Mouse (Mus musculus) frontal cortex, postnatal 25 days (tissue): ENCODE results near the gene Epb41l1.

Experiments used
- DNase-seq, 2 experiments: peaks; one replicate each; pipeline ENCODE4 v3.0.0; 2022; ENCODE audit warnings: low spot score in 2 of 2

Gene Epb41l1

DNA sequence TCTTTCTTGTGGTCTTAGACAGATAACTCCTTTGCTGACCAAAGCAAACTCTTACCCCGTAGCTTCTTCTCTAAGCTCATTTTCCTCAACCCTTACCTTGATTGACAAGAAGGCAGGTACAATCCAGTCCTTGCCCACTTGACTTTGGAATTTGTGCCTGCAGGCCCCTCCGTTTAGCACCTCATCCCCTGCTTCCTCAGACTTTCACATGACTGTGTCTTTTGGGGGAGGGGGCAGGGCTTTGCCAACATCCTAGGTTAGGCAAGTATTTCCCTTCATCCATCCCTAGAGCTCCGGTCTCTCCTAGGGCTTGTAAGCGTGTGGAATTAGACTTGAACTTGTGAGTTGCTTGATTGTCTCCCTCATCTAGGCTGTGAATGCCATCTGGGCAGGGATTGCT lies 3.0 kb downstream of the Epb41l1 start:
- no peak for DNase-seq

DNA sequence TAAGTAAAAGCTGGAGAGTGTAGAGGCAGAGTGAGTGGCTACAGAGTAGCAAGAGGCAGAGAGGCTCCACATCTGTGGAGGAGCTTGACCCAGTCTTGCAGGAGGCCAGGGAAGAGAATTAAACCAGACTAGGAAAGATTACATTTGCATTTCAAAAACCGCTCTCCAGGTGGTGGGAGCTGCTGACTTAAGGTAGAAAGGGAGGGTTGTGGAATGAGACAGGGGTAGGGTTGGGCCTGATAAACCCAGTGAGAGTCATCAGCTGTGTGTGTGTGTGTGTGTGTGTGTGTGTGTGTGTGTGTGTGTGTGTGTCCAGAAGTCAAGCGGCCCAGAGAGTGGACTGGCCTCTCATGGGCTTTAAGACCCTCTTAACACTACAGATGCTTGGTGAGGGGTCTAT lies 4.9 kb downstream of the Epb41l1 start:
- DNase-seq = no peak

DNA sequence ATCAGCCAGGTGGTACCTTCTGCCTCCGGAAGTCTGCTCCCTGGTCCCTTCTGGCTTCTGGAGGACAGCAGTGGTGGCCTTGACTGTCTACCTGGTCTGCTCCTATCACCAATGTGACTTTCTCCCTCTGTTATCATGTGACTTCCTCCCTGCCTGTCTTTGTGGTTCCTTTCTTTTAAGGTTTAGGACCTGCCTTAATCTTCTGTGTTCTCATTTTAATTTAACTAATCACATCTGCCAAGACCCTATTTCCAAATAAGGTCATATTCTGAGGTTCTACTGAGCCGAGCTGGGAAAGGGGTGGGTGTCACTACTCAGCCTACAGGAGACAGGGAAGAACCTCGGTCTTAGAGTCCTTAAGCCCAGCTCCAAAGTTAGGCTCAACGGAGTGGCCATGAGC lies 5.4 kb downstream of the Epb41l1 start:
- DNase-seq = no peak

DNA sequence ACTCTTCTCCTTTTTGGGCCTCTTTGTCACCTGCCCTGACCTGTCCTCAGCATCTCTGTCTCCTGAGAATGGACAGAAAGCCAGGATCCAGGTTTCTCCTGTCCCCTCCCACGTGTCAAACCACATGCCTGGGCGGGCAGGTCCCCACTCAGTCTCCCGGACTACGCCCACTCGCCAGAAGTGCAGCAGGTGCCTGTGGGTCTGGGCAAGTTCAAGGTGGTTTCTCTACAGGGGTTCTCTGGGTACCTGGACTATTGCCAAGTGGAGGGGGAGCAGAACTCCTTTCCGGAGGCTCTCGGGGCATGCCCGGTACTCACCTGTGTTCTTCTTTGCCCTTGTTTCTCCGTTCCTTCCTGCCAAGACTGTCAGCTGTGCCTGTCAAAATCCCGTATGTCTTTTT lies 9.1 kb downstream of the Epb41l1 start:
- DNase-seq = no peak

DNA sequence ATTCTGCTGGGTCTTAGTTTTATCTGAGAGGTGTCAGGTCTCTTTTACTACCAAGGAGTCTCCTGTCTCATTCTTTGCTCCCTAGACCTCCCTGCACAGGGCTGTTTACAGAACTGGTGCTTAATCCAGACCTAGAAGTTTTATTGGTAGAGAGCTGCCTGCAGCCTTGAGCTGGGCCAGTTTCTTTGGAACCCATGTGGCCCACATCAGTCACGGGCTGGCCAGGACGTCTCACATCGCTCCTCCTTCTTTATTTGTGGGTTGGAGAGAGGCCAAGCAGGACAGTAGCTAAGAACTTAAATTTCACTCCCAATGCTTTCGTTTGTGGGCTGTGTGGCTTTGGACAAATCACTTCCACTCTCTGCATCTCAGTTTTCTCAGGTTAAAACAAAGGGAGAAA lies 9.6 kb downstream of the Epb41l1 start:
- DNase-seq = no peak

DNA sequence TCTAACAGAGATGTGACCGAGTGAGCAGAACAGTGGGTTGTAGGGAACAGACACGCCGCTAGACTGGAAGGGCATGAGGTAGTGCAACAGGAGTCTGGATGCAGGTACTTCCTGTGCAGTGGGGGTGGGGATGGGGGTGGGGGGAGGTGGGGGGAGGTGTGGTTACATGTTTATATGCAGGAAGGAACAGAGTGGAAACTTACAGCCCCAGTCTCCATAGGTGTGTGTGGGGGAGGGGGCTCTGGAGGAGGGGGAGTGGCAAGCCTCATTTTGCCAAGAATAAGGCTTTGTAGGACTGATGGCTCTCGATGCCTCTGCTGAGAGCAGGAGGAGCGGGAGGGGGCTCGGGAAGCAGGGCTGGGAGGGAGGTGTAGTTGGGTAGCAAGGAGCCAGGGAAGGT lies 10.7 kb downstream of the Epb41l1 start:
- DNase-seq = no peak

DNA sequence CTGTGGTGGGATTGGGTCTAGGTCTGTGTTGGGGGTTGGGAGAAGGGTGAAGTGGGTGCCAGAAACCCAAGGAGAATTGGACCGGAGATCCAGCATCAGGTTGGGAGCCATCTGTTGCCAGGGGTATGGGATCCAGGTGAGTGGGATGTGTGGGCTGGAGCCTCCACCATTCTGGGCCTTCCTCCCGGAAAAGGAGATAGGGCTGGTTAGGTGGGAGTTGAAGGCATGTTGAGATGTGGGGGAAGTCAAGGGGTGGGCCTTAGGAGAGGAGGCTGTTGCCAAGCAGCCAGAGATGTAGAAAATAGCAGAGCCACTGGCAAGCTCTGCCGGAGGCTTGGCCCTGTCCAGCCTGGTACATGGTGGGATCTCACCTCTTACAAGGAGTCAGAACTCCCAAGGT lies 11.4 kb downstream of the Epb41l1 start:
- no peak for DNase-seq

DNA sequence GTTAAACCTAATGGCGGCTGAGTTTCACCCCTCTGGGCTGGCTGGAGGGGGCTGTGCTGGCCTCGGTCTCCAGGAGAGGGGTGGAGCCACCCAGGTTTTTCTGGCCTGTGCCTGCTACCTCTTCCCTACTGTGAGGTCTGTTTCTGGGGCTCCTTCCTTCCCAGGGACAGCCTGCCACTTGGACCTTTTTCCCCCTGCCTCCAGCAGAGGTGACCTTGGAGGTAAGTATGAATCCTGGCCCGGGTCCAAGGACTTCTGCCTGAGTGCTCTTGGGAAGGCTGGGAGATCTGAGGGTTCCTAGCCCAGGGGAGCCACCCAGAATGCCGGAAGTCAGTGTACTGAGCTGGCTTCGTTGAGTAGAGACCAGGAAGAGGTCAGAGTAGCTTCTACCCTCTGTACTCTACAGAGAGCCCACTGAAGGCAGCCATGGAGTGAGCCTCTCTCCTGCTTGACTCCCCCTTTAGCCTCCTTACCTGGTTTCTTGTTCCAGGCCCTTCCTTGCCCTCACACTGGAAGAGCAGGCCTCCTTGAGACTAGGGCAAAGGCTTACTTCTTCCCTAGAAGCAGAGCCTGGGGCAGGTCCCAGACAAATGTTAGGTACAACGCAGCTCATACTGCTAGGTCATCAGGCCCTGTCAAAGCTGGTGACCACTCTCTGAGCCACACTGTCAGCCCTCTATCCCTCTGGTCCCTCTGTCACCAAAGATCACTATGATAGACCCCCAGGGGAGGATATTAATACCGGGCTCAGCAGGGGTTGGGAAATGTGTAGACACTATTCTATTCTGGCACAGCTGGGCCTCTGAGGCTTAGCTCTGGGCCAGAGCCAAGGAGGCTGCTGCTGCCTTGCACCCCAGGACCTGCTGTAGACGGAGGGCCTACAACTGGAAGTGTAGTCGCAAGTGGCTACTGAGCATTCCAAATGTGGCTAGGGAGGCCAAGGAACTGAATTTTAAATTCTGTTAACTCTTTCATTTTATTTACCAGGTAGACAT lies 12.5 kb downstream of the Epb41l1 start:
- DNase-seq = no peak

DNA sequence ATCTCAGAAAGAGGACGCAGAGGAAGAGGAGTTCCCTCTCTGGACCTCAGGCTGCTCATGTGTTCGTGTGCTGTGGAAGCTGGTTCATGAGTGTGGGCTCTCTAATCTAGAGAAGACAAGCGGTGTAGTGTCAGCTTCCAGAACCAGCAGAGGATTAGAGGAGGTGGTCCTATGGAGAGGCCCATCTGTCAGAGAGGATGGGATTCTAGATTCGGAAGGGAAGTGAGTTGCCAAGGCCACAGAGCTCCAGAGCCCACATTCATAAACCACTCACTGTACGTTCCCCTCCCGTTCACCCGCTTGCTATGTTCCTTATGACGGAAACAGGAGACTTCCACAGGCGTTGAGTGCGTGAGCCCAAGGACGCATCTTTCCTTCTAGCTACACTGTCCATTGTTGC lies 16.9 kb downstream of the Epb41l1 start:
- DNase-seq = no peak

DNA sequence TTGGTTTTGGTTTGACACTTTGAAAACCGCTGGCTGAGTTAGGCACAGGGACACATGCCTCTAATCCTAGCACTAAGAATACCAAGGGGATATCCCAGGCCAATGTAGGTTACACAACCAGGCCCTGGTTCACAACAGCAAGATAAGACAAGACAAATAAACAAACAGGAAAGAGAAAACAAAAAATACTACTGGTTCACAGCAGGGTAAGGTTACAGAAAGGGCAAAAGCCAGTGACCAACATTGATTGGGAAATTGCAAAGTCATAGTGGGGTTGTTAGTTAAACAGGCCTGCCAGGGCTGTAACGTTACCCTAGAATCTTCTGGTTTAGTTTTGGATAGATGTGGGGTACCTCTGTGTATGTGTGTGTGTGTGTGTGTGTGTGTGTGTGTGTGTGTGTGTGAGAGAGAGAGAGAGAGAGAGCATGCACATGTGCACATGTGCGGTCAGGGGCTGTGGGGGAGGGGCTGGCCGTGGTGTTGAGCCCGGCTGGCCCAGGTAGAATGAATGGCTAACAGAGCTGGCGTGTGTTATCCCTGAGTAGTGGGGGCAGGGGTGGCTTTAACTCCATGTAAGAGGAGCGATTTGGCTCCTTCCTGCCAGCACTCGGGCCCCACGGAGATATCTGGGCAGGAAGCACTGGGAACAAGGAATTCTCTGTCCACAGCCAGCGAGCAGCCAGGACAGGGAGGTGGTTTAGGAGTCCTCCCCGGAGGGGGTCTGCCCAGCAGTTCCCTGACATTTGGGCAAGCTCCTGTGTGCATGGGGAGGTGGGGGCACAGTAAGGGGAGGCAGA lies 19.2 kb downstream of the Epb41l1 start:
- DNase-seq = no peak

DNA sequence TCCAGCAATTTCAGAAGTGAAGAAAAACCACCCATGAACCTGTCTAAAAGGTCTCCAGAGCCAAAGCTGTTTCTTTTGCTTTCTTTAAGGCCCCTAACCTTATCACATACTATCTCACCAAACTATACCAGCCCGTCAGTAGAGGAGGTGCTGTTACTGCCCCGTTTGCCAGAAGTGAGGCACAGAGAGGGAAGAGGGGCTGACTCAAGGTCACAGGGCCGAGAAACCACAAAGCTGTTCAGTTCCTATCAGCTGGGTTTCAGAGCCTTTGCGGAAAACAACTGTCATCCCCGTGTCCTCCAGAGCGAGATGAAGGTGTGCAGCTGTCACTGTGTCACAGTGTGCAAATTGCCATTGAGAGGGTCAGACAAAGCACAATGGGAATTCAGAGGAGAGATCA lies 21.2 kb downstream of the Epb41l1 start:
- DNase-seq = no peak

DNA sequence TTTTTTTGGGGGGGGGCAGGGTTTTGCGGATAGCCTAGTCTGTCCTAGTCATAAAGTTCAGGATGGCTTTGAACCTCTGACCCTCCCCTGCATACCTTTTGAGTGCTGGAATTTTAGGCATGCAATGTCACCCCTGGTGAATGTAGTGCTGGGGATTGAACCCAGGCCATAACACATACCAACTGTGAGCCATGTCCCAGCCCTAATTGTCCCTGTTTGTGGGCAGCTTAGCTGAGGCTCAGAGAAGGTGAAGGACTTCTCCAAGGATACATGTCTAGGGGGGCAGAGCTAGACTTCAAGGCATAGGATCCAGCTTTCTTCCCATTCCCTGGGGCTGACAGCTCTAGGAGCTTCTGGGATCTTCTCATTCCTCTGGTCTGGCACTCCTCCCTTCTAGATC lies 22.6 kb downstream of the Epb41l1 start:
- DNase-seq = no peak

DNA sequence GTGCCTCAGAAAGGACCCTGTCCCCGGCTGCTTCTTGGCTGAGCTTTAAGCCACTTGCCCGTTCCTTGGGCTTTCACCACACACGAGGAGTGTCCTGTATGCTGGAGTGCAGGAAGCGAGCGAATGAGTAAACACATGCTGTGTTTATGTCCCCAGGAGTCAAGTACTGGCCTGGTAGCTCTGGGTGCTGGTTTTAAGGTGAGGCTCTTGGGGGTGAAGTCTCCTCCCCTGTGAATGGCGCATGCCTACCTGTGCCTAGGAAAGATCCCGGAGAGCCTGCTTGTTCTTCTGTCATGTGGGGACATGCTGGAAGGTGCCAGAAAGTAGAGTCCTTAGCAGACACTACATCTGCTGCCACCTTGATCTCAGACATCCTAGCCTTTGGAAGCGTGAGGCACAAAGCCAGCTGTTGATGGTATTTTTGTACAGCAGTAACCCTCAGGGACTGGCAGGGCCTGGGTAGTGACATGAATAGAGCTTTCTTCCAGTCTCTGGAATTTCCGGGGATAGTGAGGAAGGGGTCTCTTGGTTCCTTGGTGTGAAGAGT lies 25.9 kb downstream of the Epb41l1 start:
- DNase-seq = no peak

DNA sequence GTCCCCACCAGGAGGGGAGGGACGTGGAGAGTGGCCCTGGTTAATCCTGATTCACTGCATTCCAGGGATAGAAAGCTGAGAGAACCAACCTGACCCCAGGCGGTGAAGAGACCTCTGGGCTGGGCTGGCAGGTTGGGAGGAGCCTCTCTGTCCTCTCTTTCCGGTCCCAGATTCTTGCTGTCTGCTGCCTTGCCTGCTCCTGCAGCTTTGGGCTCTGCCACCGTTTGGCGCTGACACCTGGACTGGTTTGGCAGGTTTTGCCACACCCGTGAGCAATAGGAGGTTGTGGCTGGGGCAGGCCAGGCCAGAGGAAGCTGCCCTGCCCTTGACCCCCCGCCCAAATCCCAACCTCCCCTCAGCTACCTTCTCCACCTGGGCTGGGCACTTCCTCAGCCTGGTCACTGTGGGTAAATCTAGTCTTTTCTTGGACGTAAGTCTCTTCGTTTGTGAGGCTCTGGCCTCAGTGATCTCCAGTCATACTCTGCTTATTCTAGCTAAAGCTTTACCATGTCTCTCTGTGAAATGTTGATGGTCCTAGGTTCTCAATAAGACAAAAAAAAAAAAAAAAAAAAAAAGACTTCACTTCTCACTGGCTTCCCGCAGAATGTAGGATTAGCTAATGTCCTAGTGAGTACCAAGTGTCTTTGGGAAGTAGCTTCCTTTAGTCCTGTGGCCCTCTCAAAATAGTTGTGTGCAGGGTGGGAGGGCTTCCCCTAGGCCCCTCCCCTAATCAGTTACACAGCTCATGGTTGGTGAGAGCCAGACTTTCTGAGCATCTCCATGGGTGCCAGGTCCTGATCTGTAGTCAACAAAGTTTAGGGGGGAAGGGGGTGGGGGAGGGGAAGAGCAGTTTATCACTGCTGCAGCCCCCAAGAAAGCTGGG lies 26.9 kb downstream of the Epb41l1 start:
- DNase-seq = no peak

DNA sequence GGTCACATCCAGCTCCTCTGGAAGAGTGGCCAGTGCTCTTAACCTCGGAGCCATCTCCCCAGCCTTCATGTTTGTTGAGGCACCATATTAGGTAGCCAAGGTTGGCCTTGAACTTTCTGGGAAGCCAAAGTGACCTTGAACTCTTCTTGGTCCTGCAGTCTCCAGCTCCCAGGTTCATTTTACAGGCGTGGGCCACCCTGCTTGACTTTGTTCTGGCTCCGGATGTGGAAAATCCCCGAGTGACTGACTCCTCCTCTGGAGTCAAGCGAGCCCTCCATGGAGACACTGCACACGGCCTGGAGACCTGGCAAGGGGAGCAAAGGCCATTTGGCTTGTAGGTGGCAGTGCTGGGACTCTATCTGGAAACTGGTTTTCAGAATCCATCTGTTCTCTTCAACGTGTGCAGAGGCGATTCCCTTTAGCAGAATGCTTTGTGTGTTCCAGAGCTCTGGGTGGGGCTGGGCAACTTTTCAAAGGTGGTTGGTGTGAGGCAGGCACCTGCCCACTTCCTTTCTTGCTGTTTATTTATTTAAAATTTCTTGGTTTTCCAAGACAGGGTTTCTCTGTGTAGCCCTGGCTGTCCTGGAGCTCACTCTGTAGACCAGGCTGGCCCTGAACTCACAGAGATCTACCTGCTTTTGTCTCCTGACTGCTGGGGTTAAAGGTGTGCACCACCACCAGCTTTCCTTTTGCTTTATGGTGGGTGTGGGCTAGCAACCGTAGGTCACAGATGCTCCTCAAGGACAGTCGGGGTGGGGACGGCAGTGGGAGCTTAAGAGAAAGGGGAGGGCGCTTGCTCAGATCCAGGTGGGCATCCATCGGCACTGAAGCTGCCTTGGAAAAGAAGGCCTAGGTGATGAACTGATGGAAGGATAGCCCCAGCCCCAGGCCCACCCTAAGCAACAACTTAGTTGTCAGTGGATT lies 30.8 kb downstream of the Epb41l1 start:
- no peak for DNase-seq

DNA sequence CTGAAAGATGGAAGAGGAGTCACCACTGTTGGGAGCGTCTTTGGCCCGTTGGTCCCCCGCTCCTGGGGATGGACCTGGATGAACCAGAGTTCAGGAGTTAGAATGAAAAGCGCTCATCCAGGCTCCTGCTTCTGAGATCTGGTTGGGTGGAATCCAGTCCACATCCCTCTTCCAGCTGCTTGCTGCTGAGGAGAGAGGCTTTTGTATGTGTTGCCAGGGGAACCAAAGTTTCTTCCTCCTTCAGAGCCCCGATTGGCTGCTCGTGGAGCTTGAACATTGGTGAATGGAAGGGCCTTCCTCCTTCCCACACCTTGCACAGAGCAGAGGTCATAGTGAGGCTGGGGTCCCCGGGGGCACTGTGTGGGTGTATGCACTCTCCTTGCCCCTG lies 31.4 kb downstream of the Epb41l1 start:
- DNase-seq = no peak

DNA sequence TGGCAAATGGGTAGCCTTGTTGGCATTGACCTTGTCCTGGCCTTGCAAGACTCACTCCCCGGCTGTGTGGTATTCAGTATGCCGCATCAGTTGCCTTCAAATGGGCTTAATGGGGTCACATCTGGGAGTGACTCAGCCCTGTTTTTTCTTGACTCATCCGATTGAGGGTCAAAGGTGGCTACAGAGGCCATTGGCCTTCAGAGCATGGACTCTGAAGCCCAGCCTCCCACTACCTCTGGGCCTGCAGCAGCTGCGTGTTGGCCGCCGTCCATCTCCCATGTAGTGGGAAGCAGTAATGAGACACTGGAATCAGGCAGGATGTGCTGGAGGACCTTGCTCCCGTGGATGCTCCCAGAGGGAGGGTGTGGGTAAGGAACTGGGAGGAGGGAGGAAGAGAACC lies 33.1 kb downstream of the Epb41l1 start:
- DNase-seq = no peak

DNA sequence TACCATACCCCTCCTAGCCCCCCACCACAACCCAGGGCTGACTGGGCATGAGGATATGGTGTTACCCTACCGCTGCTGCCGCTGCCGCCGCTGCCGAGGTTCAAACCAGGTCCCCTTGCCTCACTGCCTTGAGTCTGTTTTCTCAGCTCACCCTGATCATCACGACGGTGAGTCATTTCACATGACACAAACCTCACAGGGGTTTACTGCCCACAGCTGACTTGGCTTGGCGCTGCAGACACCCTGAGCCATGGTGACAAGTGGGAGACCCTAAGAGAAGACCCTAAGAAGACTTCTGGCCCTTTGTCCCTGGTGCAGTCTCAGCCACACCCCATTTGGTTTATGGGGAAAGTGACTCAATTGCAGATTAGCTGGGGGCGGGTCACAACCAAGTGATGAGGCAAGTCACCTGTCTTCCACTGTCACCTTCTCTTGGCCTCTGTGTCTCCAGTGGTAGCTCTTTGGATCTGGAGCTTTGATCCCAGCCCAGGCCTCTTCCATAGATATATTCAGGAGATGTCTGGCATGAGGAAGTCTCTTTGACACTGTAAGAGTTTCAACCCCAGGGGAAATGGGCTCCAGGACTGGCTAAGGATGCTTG lies 34.9 kb downstream of the Epb41l1 start:
- DNase-seq = no peak

DNA sequence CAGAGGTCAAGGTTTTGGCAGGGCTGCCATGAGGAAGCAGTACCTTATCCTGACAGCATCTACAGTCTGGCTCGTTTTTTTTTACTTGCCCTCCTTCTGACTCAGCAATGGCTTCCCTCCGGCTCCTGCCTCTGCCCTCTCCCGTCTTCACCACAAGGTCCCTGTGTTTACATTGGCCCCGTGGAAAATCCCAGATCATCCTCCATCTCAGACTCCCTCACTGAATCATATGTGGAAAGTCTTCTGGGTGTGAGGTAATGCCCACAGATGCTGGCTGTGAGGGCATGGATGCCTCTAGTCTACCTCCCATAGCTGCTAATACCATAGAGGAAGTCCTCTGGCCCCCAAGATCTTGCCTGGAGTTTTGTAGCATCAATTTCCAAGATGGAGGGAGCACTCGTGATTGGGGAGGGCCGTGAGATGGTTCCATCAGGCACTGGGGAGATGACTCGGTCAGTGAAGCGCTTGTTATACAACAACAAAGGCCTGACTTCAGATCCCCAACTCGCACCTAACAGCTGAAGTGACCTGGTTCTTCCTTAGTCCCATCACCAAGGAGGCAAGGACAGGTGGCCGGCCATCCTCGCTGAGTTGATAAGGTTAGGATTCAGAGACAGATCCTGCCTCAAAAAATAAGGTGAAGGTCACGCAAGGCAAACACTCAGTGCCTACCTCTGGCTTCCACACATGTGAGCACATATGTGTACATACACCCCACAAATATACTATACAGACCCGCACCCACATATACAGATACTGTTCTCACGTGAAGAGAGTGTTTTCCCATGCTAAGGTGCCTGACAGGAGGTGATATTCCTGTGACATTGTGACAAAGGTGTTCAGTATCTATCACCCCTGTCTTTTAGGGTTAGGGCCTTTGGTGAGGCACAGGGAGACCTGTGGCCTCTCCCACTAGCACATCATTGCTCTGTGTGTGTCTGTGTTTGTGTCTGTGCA lies 36.0 kb downstream of the Epb41l1 start:
- DNase-seq = no peak
